Mouse (Mus musculus) C2C12 (cell line): Measurements from ENCODE around the gene Cpd. TPM values are rescaled to one million over a fixed set of nuclear protein-coding genes. Genes with fewer than 3 reads are reported as not detected.

ENCODE experiments used
- H3K27me3 ChIP-seq: one replicate; pipeline ENCODE4 v1.6.1; 2011; ENCODE audit not compliant: control insufficient read depth, insufficient read depth, insufficient read length
- H3K36me3 ChIP-seq: one replicate; pipeline ENCODE4 v1.6.1; 2011; ENCODE audit not compliant: control insufficient read depth, insufficient read depth
- H3K4me3 ChIP-seq: one replicate; pipeline ENCODE4 v1.5.1; 2011; ENCODE audit warnings: mild to moderate bottlenecking, control low read depth; ENCODE audit not compliant: poor library complexity, insufficient read depth, severe bottlenecking
- H3K79me2 ChIP-seq: one replicate; pipeline ENCODE4 v1.6.1; 2011; ENCODE audit not compliant: control insufficient read depth, insufficient read depth
- H3K79me3 ChIP-seq: one replicate; pipeline ENCODE4 v1.6.1; 2011; ENCODE audit warnings: low read depth, control low read depth
- H3ac ChIP-seq: one replicate; pipeline ENCODE3; 2011; ENCODE audit warnings: low read depth; ENCODE audit not compliant: control insufficient read depth, insufficient read length
- CEBPB ChIP-seq: IDR thresholded peaks from one replicate; pipeline ENCODE4 v1.6.1; 2011; ENCODE audit warnings: low read depth, mild to moderate bottlenecking, control low read depth, moderate library complexity
- CTCF ChIP-seq: IDR thresholded peaks from one replicate; pipeline ENCODE4 v1.5.1; 2011; ENCODE audit not compliant: control insufficient read depth, insufficient read depth, insufficient read length
- FOSL1 ChIP-seq: IDR thresholded peaks from one replicate; pipeline ENCODE4 v1.8.0; 2011; ENCODE audit warnings: mild to moderate bottlenecking, low read length; ENCODE audit not compliant: poor library complexity, insufficient read depth, severe bottlenecking
- MAX ChIP-seq: IDR thresholded peaks from one replicate; pipeline ENCODE4 v1.6.1; 2011; ENCODE audit warnings: mild to moderate bottlenecking, control low read depth
- MYOD1 ChIP-seq: IDR thresholded peaks from one replicate; pipeline ENCODE4 v1.6.1; 2011; ENCODE audit warnings: low read depth; ENCODE audit not compliant: control insufficient read depth, insufficient read length
- MYOG ChIP-seq: IDR thresholded peaks from one replicate; pipeline ENCODE4 v1.6.1; 2011; ENCODE audit not compliant: control insufficient read depth, insufficient read length; ENCODE audit errors: extremely low read depth
- USF1 ChIP-seq: IDR thresholded peaks from one replicate; pipeline ENCODE4 v1.6.1; 2011; ENCODE audit warnings: low read depth, mild to moderate bottlenecking, control low read depth, moderate library complexity
- polyA plus RNA-seq: library from polyadenylated mRNA; unstranded; fragments of >200 nt; fragmentation: generic; extraction: Trizol; gene quantifications from one replicate; pipeline ENCODE4 v1.2.1, GENCODE M21; 2012; ENCODE audit warnings: missing spikeins

Cpd gene
- polyA plus RNA-seq, 1 experiment = 11.6 TPM

DNA sequence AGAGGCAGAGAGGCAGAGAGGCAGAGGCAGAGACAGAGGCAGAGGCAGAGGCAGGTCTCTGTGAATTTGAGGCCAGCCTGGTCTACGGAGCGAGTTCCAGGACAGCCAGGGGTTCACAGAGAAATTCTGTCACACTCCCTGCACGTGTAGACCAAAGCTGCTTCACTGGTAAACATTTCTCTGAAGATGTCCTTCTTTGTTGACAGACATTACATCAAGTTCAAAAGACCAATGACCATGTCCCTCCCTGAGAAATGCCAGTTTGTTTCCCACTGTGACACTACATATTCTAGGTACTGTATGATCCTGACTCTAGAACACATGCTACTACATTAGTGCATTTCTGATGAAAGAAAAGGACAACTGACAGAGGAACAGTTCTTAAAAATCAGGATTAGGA lies 116.2 kb downstream of the Cpd start:
- H3K79me3 ChIP-seq = no peaks in the 10 kb centered on the region
- H3K36me3 ChIP-seq = peaks cover 36% of the 10 kb centered on the region
- H3K79me2 ChIP-seq = no peaks in the 10 kb centered on the region
- TF ChIP-seq MAX (no peak), USF1 (no peak), CTCF (no peak), MYOG (no peak), FOSL1 (no peak), MYOD1 (no peak), CEBPB (no peak)
- no peaks in the 10 kb centered on the region for H3K27me3 ChIP-seq
- no peak overlapping the region for H3K4me3 ChIP-seq
- H3ac ChIP-seq = no peak overlapping the region

Other genes with a start within 250 kb of the Cpd start
- gene Abr, start 224.7 kb downstream of the Cpd start, polyA plus RNA-seq = 72.8 TPM
- gene Bhlha9, start 174.5 kb downstream of the Cpd start, polyA plus RNA-seq = 0.05 TPM
- gene Trarg1, start 167.2 kb downstream of the Cpd start, polyA plus RNA-seq = 0.05 TPM
- 11.9 TPM for gene Gosr1, start 83.4 kb downstream of the Cpd start, polyA plus RNA-seq
- not detected for gene Tmigd1, start 55.1 kb upstream of the Cpd start, polyA plus RNA-seq
- 26.4 TPM for gene Blmh, start 77.8 kb upstream of the Cpd start, polyA plus RNA-seq
- gene Slc6a4, start 151.6 kb upstream of the Cpd start, polyA plus RNA-seq = 0.06 TPM
- 2.7 TPM for gene Nsrp1, start 231.4 kb upstream of the Cpd start, polyA plus RNA-seq